Mouse (Mus musculus) liver, postnatal 0 days (tissue): ENCODE results near the gene Efs.

Source experiments
- CTCF ChIP-seq: sonication (generic); IDR thresholded peaks from 2 replicates; pipeline ENCODE4 v1.5.1; 2016; ENCODE audit warnings: antibody characterized with exemption, low read depth
- EP300 ChIP-seq: IDR thresholded peaks from 2 replicates; pipeline ENCODE4 v1.6.1; 2016; ENCODE audit warnings: antibody characterized with exemption, low read depth, mild to moderate bottlenecking

DNA sequence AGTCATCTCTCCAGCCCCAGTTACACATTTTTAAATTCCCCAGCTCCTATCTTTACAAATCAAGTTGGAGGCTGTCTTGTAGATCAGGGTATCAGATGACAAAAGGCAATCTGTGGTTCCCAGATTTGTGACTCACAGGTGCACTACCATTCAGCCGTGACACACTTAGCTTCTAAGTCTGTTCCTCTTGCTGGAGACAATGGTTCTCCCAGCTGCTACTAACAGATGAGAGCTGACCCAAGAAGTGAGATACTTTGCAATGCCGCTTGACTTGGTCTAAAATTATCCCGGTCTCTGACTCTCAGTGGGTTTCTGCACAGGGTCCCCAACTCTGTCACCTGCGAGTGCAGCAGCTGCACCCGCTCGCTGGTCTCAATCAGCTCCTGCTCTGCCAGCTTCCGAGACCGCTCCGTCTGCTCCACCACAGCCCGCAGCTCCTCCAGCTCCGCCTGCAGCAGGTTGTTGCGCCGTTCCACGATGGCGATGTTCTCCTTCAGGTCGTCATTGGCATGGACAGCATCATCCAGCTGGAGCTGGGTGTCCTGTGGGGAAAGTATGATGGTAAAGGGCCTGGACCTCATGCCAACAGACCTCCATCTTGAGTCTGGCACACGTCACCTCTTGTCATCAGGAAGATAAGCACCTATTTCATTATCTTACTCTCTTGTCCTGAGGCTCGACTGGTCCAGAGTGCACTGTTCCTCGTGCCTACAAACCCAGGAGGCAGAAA is 20.2 kb upstream of the Efs start:
- no peak for TF ChIP-seq CTCF
- TF ChIP-seq EP300: no peak
